Mouse (Mus musculus): Measurements from ENCODE around the gene Pgap3. TPM values are rescaled to one million over a fixed set of nuclear protein-coding genes. Genes with fewer than 3 reads are reported as not detected.

Pgap3 gene
- polyA plus RNA-seq, 1 experiment = 0.91 TPM

DNA sequence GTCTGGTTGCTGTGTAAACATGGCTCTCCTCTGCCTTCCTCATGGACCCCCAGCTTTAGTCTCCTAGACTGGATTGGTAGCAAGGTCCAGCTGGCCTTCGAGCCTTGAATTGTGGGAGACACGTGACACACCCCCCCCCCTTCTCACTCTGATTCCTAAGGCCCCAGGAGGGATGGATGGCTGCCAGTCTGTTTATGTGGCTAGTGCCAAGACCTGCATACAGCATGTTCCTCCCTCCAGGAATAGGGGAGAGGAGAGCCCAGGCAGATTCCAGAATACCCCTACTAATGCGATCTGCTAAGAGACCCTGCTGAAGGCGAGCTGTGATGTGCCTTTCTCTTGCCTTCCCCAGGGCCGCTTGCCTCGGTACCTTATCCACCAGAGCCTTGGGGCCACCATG lies 20.2 kb downstream of the Pgap3 start:
- TF ChIP-seq TAL1 (IDR thresholded peaks at IDR 0.05; ENCODE audit: low read length) = no peak
- TF ChIP-seq GATA1 (IDR thresholded peaks at IDR 0.05; ENCODE audit: low read length) = no peak
- Histone ChIP-seq H3K36me3 (ENCODE audit: control insufficient read depth) (peaks cover 57% of the 10 kb centered on the region), H3K9me3 (ENCODE audit: control insufficient read depth, low read length) (no peaks in the 10 kb centered on the region), H3K4me3 (replicated peaks) (no peak overlapping the region), H3K4me1 (ENCODE audit: control insufficient read depth) (no peaks in the 10 kb centered on the region), H3K27me3 (ENCODE audit: control insufficient read depth) (peaks cover 20% of the 10 kb centered on the region)

DNA sequence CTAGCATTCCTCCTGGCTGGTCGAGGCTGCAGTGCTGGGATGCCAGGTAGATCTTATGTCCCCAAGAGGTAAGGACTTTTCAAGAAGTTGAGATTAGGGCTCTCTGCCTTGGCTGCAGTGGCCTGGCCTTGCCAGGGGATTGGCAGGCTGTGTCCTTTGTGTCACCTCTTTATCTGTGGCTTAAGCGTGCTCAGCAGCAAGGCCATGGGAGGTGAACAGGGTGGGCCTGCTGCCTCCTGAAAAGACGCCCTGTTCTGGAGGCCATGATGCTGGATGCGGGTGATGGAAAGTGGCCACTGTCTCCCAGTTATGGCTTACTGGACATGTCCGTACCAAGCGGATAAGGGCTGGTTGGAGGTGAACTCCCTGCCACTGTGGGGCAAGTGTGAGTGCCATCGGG lies 20.9 kb downstream of the Pgap3 start:
- H3K4me1 ChIP-seq (ENCODE audit: control insufficient read depth) = no peaks in the 10 kb centered on the region
- H3K36me3 ChIP-seq (ENCODE audit: control insufficient read depth) = peaks cover 65% of the 10 kb centered on the region
- TF ChIP-seq TAL1 (IDR thresholded peaks at IDR 0.05; ENCODE audit: low read length) (no peak), GATA1 (IDR thresholded peaks at IDR 0.05; ENCODE audit: low read length) (no peak)
- H3K9me3 ChIP-seq (ENCODE audit: control insufficient read depth, low read length) = no peaks in the 10 kb centered on the region
- H3K4me3 ChIP-seq (replicated peaks) = no peak overlapping the region
- peaks cover 12% of the 10 kb centered on the region for H3K27me3 ChIP-seq (ENCODE audit: control insufficient read depth)

DNA sequence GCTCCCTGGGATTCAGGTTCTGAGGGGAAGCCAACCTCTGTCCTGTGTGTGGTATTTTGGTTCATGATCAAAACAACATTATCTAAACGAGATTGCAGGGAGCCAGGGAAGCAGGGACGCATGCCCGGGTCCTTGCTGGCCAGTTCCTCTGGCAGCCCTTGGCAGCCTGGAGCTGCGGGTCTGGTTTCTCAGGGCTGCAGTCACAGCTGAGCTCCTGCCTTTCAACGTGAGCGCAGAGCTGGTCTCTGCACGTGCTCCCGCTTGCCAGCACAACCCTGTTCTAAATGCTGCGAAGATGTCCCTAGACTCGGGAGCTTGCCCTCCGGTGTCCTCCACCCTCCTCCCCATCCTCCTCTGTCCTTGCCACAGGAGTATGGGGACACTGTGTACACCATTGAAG lies 22.5 kb downstream of the Pgap3 start:
- Histone ChIP-seq H3K4me1 (ENCODE audit: control insufficient read depth) (no peaks in the 10 kb centered on the region), H3K4me3 (replicated peaks) (no peak overlapping the region), H3K36me3 (ENCODE audit: control insufficient read depth) (peaks cover 72% of the 10 kb centered on the region), H3K9me3 (ENCODE audit: control insufficient read depth, low read length) (no peaks in the 10 kb centered on the region), H3K27me3 (ENCODE audit: control insufficient read depth) (no peaks in the 10 kb centered on the region)
- no peak for TF ChIP-seq GATA1 (IDR thresholded peaks at IDR 0.05; ENCODE audit: low read length)
- TF ChIP-seq TAL1 (IDR thresholded peaks at IDR 0.05; ENCODE audit: low read length) = no peak

DNA sequence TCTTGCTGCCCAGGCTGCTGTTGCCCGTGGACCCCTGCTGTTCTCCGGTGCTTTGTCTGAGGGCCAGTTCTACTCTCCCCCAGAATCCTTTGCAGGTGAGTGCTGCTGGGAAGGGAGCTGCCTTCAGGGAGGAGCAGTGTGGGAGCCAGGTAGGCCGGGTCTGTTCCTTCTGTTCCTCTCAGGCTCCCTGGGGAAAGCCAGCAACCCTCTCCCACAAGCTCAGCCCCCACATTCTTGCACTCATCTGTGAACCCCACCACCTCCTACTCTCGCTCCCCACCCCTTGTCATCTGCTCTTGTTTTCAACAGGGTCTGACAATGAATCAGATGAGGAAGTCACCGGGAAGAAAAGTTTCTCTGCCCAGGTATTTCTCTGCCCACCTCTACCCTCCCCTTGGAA lies 23.5 kb downstream of the Pgap3 start:
- Histone ChIP-seq H3K9me3 (ENCODE audit: control insufficient read depth, low read length) (no peaks in the 10 kb centered on the region), H3K4me3 (replicated peaks) (no peak overlapping the region), H3K36me3 (ENCODE audit: control insufficient read depth) (peaks cover 72% of the 10 kb centered on the region), H3K4me1 (ENCODE audit: control insufficient read depth) (no peaks in the 10 kb centered on the region; the same call in 1 of the 2 replicates), H3K27me3 (ENCODE audit: control insufficient read depth) (no peaks in the 10 kb centered on the region)
- TF ChIP-seq GATA1 (IDR thresholded peaks at IDR 0.05; ENCODE audit: low read length) = no peak
- TF ChIP-seq TAL1 (IDR thresholded peaks at IDR 0.05; ENCODE audit: low read length) = no peak

DNA sequence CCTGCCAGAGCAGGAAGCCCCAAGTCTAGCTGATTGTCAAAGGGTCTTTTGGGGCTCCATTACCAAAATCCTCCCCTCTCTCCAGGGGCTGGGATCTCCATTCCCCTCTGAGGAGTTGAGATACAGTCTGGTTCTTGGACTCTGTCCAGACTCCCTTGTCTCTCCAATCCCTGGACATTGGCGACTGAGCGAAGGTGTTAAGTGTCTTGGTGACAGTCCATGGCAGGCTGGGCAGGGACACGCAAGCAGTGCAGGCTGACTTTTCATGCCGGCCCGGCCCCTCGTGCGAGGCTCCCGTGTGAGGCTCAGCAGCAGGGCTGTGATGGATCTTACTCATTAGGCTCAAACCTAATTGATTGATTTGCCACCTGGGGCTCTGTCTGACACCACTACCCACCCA lies 26.0 kb downstream of the Pgap3 start:
- no peak for TF ChIP-seq TAL1 (IDR thresholded peaks at IDR 0.05; ENCODE audit: low read length)
- no peak for TF ChIP-seq GATA1 (IDR thresholded peaks at IDR 0.05; ENCODE audit: low read length)
- peaks cover 56% of the 10 kb centered on the region for H3K36me3 ChIP-seq (ENCODE audit: control insufficient read depth)
- H3K4me1 ChIP-seq (ENCODE audit: control insufficient read depth) = no peaks in the 10 kb centered on the region; the same call in 1 of the 2 replicates

DNA sequence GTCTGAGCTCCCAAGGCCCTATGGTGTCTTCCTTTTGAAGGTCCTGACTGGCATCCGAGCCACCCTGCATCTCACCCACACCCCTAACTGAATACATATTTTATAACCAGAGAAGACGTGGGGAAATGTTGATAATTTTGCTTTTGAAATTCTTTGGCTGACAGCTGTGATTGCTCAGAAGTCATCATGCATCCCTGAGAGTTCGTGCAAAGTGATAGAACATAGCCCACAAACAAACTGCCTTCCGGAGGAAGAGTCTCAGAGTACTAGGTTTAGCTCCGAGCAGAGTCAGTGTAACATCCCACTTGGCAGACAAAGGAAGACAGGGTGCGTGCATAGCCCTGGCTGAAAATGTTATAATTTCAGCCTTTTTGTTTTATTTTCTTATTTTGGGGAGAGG lies 27.0 kb downstream of the Pgap3 start:
- TF ChIP-seq TAL1 (IDR thresholded peaks at IDR 0.05; ENCODE audit: low read length) (no peak), GATA1 (IDR thresholded peaks at IDR 0.05; ENCODE audit: low read length) (no peak)
- peaks cover 46% of the 10 kb centered on the region for H3K36me3 ChIP-seq (ENCODE audit: control insufficient read depth)

More for the DNA sequence above, 26.0 kb downstream of the Pgap3 start:
- Histone ChIP-seq H3K4me3 (replicated peaks) (no peak overlapping the region), H3K27me3 (ENCODE audit: control insufficient read depth) (no peaks in the 10 kb centered on the region), H3K9me3 (ENCODE audit: control insufficient read depth, low read length) (no peaks in the 10 kb centered on the region)

DNA sequence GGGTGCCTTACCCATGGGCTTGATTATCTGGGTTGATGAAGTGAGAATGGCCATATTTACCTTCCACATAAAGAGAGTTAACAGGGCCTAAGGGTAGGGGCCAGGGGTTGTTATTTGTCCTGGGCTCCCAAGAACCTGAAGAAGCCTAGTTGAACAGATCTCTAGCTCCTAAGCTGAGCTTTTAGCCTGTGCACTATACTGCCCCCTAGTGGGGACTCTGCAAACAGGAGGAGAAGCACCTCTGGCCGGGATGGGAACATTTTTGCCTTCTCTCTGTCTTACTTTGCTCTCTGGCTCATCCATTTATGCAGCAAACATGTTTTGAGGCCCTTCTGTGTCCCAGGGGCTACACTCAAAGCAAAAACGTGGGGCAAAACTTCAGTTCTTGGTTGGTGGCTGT lies 27.9 kb downstream of the Pgap3 start:
- TF ChIP-seq TAL1 (IDR thresholded peaks at IDR 0.05; ENCODE audit: low read length) (no peak), GATA1 (IDR thresholded peaks at IDR 0.05; ENCODE audit: low read length) (no peak)
- Histone ChIP-seq H3K9me3 (ENCODE audit: control insufficient read depth, low read length) (no peaks in the 10 kb centered on the region), H3K27me3 (ENCODE audit: control insufficient read depth) (no peaks in the 10 kb centered on the region), H3K4me3 (replicated peaks) (no peak overlapping the region), H3K36me3 (ENCODE audit: control insufficient read depth) (peaks cover 38% of the 10 kb centered on the region), H3K4me1 (ENCODE audit: control insufficient read depth) (no peaks in the 10 kb centered on the region; the same call in 1 of the 2 replicates)

More for the DNA sequence above, 27.0 kb downstream of the Pgap3 start:
- Histone ChIP-seq H3K27me3 (ENCODE audit: control insufficient read depth) (no peaks in the 10 kb centered on the region), H3K4me1 (ENCODE audit: control insufficient read depth) (no peaks in the 10 kb centered on the region; the same call in 1 of the 2 replicates), H3K4me3 (replicated peaks) (no peak overlapping the region), H3K9me3 (ENCODE audit: control insufficient read depth, low read length) (no peaks in the 10 kb centered on the region)

DNA sequence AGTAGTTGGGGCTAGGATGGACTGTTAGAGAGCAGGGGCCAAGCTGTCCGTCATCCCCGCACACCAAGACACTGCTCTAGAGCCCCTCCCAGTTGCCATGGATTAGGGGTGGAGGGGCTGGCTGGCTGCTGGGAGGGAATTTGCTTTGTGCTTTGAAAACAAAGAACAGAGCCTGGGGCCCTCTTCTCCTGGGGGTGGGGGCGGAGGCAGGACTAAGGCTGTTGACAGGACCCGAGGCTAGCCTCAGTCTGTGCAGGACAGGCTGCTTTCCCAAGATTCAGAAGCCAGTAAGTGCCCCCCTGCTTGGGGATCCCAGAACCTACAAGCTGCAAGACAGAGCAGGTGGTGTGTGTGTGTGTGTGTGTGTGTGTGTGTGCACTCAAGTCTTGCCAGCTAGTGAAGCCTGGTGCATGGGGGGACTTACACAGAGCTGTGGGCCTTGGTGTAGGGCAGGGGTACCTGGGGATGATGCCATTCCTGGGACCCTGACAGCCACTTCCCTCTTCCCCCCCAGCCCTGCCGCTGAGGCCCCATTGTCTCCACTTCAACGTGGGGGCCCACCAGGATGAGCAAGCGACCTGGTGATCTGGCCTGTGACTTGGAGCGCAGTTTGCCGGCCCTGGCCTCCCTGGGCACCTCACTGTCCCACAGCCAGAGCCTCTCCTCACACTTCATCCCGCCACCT lies 28.6 kb downstream of the Pgap3 start:
- TF ChIP-seq GATA1 (IDR thresholded peaks at IDR 0.05; ENCODE audit: low read length) (no peak), TAL1 (IDR thresholded peaks at IDR 0.05; ENCODE audit: low read length) (no peak)
- no peaks in the 10 kb centered on the region; the same call in 1 of the 2 replicates for H3K4me1 ChIP-seq (ENCODE audit: control insufficient read depth)
- H3K27me3 ChIP-seq (ENCODE audit: control insufficient read depth) = no peaks in the 10 kb centered on the region
- no peaks in the 10 kb centered on the region for H3K9me3 ChIP-seq (ENCODE audit: control insufficient read depth, low read length)
- H3K4me3 ChIP-seq (replicated peaks) = no peak overlapping the region
- H3K36me3 ChIP-seq (ENCODE audit: control insufficient read depth) = peaks cover 31% of the 10 kb centered on the region

DNA sequence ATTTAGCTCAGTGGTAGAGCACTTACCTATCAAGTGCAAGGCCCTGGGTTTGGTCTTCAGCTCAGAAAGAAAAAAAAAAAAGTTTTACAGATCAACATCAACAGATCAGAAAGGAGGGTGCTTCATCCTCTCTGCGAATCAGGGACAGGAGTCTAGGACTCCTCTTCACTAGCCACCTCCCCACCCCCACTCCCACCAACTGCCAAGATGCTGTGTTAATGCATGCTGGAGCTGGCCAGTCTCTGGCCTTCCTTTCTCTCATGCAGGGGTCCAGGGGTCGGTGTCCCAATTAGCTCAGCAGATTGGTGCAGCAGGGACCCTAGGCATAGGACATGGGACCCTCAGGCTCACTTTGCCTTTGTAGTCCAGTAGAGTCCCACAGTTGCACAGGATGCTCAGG lies 29.7 kb downstream of the Pgap3 start:
- Histone ChIP-seq H3K27me3 (ENCODE audit: control insufficient read depth) (no peaks in the 10 kb centered on the region), H3K36me3 (ENCODE audit: control insufficient read depth) (peaks cover 20% of the 10 kb centered on the region), H3K9me3 (ENCODE audit: control insufficient read depth, low read length) (no peaks in the 10 kb centered on the region), H3K4me3 (replicated peaks) (no peak overlapping the region), H3K4me1 (ENCODE audit: control insufficient read depth) (no peaks in the 10 kb centered on the region; the same call in 1 of the 2 replicates)
- TF ChIP-seq TAL1 (IDR thresholded peaks at IDR 0.05; ENCODE audit: low read length) = no peak
- no peak for TF ChIP-seq GATA1 (IDR thresholded peaks at IDR 0.05; ENCODE audit: low read length)

Data from erythroblast, embryonic 14.5 days (primary cell).